Mouse (Mus musculus) liver, postnatal 0 days (tissue): ENCODE data around the gene Scarb2.

ENCODE experiments used
- CTCF ChIP-seq: sonication (generic); IDR thresholded peaks from 2 replicates; pipeline ENCODE4 v1.5.1; 2016; ENCODE audit warnings: antibody characterized with exemption, low read depth
- EP300 ChIP-seq: IDR thresholded peaks from 2 replicates; pipeline ENCODE4 v1.6.1; 2016; ENCODE audit warnings: antibody characterized with exemption, low read depth, mild to moderate bottlenecking

DNA sequence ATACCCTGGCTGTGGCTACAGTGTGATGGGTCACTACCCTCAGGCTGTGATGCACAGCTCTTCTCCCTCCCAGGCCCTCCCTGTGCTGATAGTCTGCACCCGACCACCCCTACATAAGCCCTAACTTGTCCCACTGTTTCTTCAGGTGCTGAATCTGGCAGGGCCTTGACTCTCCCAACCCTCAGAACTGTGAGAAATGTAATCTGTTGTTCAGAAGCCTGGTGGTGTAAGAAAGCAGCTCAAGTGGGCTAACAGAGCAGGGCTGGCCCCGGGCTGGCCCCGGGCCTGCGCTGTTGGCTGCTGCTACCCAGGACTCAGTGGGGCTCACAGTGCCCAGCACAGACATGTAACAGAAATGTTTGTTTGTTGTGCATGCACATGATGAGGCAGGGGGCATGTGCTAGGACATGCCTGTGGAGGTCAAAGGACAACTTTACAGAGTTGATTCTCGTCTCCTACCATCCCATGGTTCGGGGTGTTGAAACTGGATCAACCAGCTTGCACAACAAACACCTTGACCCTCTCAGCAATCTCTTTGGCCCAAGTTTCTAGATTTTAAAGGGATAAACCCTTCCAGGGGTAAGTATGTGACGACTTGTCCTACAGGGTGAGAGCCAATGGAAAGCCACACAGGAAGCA lies 10.7 kb downstream of the Scarb2 start:
- TF ChIP-seq CTCF (no peak), EP300 (peak; percentile 56; the same call in 1 of the 2 replicates)
